Mouse (Mus musculus) ES-E14 (cell line): ENCODE data around the gene Astn2. TPM values are rescaled to one million over a fixed set of nuclear protein-coding genes. Genes with fewer than 3 reads are reported as not detected.

Source experiments
- DNase-seq: peaks from one replicate; pipeline ENCODE4 v3.0.0-alpha.2; 2013; ENCODE audit warnings: low read depth, low spot score
- H3K27ac ChIP-seq: 2 replicates; pipeline ENCODE4 v1.5.1; 2012; ENCODE audit warnings: low read depth, mild to moderate bottlenecking, low read length, moderate library complexity, mixed read lengths; ENCODE audit not compliant: poor library complexity, insufficient read depth, severe bottlenecking
- H3K36me3 ChIP-seq: 2 replicates; pipeline ENCODE4 v1.6.1; 2012; ENCODE audit warnings: mild to moderate bottlenecking, low read length, moderate library complexity, mixed read lengths; ENCODE audit not compliant: control insufficient read depth, poor library complexity, insufficient read depth, severe bottlenecking
- H3K4me1 ChIP-seq, 2 experiments: fragments of 150-350 bp in 1 of 2; sonication (generic) in 1 of 2; 2 replicates each; pipeline ENCODE4 v1.6.1; 2012; ENCODE audit warnings: low read length in 2 of 2, mild to moderate bottlenecking in 1 of 2, mixed read lengths in 1 of 2; ENCODE audit not compliant: control insufficient read depth in 2 of 2, insufficient read depth in 2 of 2, poor library complexity in 1 of 2
- H3K4me3 ChIP-seq, 2 experiments: fragments of 150-350 bp in 1 of 2; sonication (generic) in 1 of 2; 2 replicates each; pipeline ENCODE4 v1.5.1; 2012; ENCODE audit warnings: low read length in 2 of 2, low read depth in 1 of 2, mild to moderate bottlenecking in 1 of 2, mixed read lengths in 1 of 2; ENCODE audit not compliant: insufficient read depth in 1 of 2, poor library complexity in 1 of 2, severe bottlenecking in 1 of 2
- H3K9ac ChIP-seq: 2 replicates; pipeline ENCODE4 v1.6.1; 2012; ENCODE audit warnings: low read depth, mild to moderate bottlenecking, low read length, mixed read lengths; ENCODE audit not compliant: poor library complexity, insufficient read depth, severe bottlenecking
- H3K9me3 ChIP-seq: fragments of 150-350 bp; sonication (generic); 2 replicates; pipeline ENCODE4 v1.6.1; 2012; ENCODE audit warnings: low read depth, mild to moderate bottlenecking, low read length; ENCODE audit not compliant: control insufficient read depth, insufficient read depth
- CHD2 ChIP-seq: IDR thresholded peaks from 2 replicates; pipeline ENCODE4 v1.6.1; 2014; ENCODE audit warnings: mild to moderate bottlenecking, low read depth, low read length, inconsistent platforms
- HCFC1 ChIP-seq: IDR thresholded peaks from 2 replicates; pipeline ENCODE4 v1.6.1; 2012; ENCODE audit warnings: low read length, inconsistent platforms, borderline replicate concordance; ENCODE audit not compliant: insufficient read depth
- MAFK ChIP-seq: IDR thresholded peaks from 2 replicates; pipeline ENCODE4 v1.6.1; 2014; ENCODE audit warnings: mild to moderate bottlenecking, low read depth, low read length, inconsistent platforms; ENCODE audit not compliant: insufficient read depth
- ZC3H11A ChIP-seq: IDR thresholded peaks from 2 replicates; pipeline ENCODE4 v1.6.1; 2012; ENCODE audit warnings: low read depth, mild to moderate bottlenecking, inconsistent platforms, low read length, borderline replicate concordance
- ZNF384 ChIP-seq: IDR thresholded peaks from 2 replicates; pipeline ENCODE4 v1.6.1; 2012; ENCODE audit warnings: low read depth, low read length, inconsistent platforms
- in situ Hi-C, 2 experiments: fragments of 600-800 bp; cut with MboI; formaldehyde crosslinking; loops; one replicate each; pipeline ENCODE4 v1.15.1; 2025; ENCODE audit warnings: low sequenced_read_pairs in 2 of 2, inconsistent platforms in 1 of 2; ENCODE audit not compliant: unreplicated experiment in 2 of 2
- total RNA-seq: library from RNA; depleted of rRNA; stranded (reverse); fragments of 300-350 nt; gene quantifications from 2 replicates; pipeline ENCODE4 v1.2.3, GENCODE M21; 2012

Gene Astn2
- total RNA-seq, 1 experiment = 0.04 TPM

- Histone ChIP-seq H3K9ac (no peak overlapping the region), H3K4me3 (no peak overlapping the region), H3K27ac (no peak overlapping the region), H3K4me1 (peaks cover 0 to 3% of the 10 kb centered on the region in 2 experiments; a peak in 1 of 4 replicates), H3K36me3 (no peaks in the 10 kb centered on the region), H3K9me3 (no peaks in the 10 kb centered on the region)
- no peak for TF ChIP-seq CHD2
- in situ Hi-C loops = no loop called here
- DNase-seq = no peak
These were observed 565.6 kb downstream of the Astn2 start for GRCm38 (mm10) chr4:65838781-65839180.

DNA sequence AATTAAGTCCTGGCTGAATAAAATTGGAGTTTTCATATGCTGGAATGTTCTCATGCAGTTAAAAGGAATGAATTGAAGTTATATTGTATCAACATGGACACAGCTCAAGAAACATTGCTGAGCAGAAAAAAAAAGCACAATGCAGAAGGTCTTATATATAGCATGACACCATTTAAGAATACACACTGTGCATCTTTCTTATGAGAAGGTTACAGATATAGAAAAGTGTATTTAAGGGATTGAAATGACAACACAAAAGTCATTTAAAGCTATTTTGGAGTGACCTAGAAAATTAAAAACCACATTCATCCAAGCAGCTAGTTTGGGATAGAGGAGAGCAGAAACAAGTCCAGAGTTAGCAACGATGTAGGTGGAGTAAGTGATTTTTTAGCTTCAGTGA lies 571.4 kb downstream of the Astn2 start:
- Histone ChIP-seq H3K4me1 (peaks cover 1 to 2% of the 10 kb centered on the region in 2 experiments; a peak in 1 of 4 replicates), H3K4me3 (no peak overlapping the region), H3K36me3 (no peaks in the 10 kb centered on the region), H3K9me3 (no peaks in the 10 kb centered on the region), H3K27ac (no peak overlapping the region), H3K9ac (no peak overlapping the region)
- TF ChIP-seq ZNF384 (no peak), HCFC1 (no peak), ZC3H11A (no peak), MAFK (no peak), CHD2 (no peak)
- no peak for DNase-seq
- in situ Hi-C loops = no loop called here

- in situ Hi-C loops = no loop called here
- Histone ChIP-seq H3K4me3 (no peak overlapping the region), H3K9me3 (no peaks in the 10 kb centered on the region), H3K4me1 (peaks cover 1 to 2% of the 10 kb centered on the region in 2 experiments; a peak in 1 of 4 replicates), H3K9ac (no peak overlapping the region), H3K36me3 (no peaks in the 10 kb centered on the region), H3K27ac (no peak overlapping the region)
- no peak for DNase-seq
- no peak for TF ChIP-seq ZC3H11A
- no peak for TF ChIP-seq MAFK
- TF ChIP-seq ZNF384 = no peak
- no peak for TF ChIP-seq CHD2
- TF ChIP-seq HCFC1 = no peak
These were observed 572.5 kb downstream of the Astn2 start for GRCm38 (mm10) chr4:65831872-65832271.

GRCm38 (mm10) chr4:65830495-65830894 lies 573.9 kb downstream of the Astn2 start:
- in situ Hi-C loops = no loop called here
- Histone ChIP-seq H3K9me3 (no peaks in the 10 kb centered on the region), H3K36me3 (no peaks in the 10 kb centered on the region), H3K4me1 (peaks cover 1 to 2% of the 10 kb centered on the region in 2 experiments; a peak in 1 of 4 replicates), H3K4me3 (no peak overlapping the region), H3K27ac (no peak overlapping the region), H3K9ac (no peak overlapping the region)
- DNase-seq = peak; percentile 78
- TF ChIP-seq MAFK (0 out of 2 replicates have a peak, but pooled peaks have one; percentile 5), ZC3H11A (no peak), ZNF384 (no peak), CHD2 (no peak), HCFC1 (no peak)

- DNase-seq = no peak
- in situ Hi-C loops = no loop called here
- TF ChIP-seq MAFK (no peak), ZC3H11A (no peak), CHD2 (no peak), HCFC1 (no peak), ZNF384 (no peak)
- Histone ChIP-seq H3K27ac (no peak overlapping the region), H3K4me1 (no peaks in the 10 kb centered on the region), H3K9me3 (no peaks in the 10 kb centered on the region), H3K4me3 (no peak overlapping the region), H3K9ac (no peak overlapping the region), H3K36me3 (no peaks in the 10 kb centered on the region)
These were observed 583.3 kb downstream of the Astn2 start for GRCm38 (mm10) chr4:65821070-65821469.
